Mouse (Mus musculus) cerebellum, adult 11 months (tissue): ENCODE measurements around the gene Gm8693.
"Not testable (repeated sequence)": the region's sequence is repeated elsewhere in the genome, so short reads cannot be mapped to it uniquely, and the experiment has no call there.

Experiments
- DNase-seq: peaks from one replicate; pipeline ENCODE4 v3.0.0; 2022

The Gm8693 gene

GRCm38 (mm10) chr7:22692217-22692616 is at the start of gene Gm8693:
Gene Gm8693, minus strand, starts transcription at chr7:22692317.
- DNase-seq: not testable (repeated sequence)

- DNase-seq: not testable (repeated sequence)
Measured at GRCm38 (mm10) chr7:22719610-22720009, 27.5 kb upstream of the Gm8693 start, which contains the start of gene Gm4567. Gene Gm4567, minus strand, starts transcription at chr7:22719710.

GRCm38 (mm10) chr7:22657718-22658117 is 34.4 kb downstream of the Gm8693 start, which contains the start of gene Vmn1r155:
Gene Vmn1r155, plus strand, starts transcription at chr7:22658018.
- not testable (repeated sequence) for DNase-seq
